Mouse (Mus musculus) testis, adult 2 months (tissue): ENCODE results near the gene Sft2d1. TPM values are rescaled to one million over a fixed set of nuclear protein-coding genes. Genes with fewer than 3 reads are reported as not detected.

Experiments
- H3K27ac ChIP-seq: fragments of 200-500 bp; 2 replicates; pipeline ENCODE4 v1.5.1; 2012; ENCODE audit warnings: low read depth, low read length; ENCODE audit not compliant: control insufficient read depth, insufficient read depth
- H3K27me3 ChIP-seq: fragments of 200-500 bp; 2 replicates; pipeline ENCODE4 v1.6.1; 2012; ENCODE audit warnings: mild to moderate bottlenecking, low read length, moderate library complexity; ENCODE audit not compliant: control insufficient read depth, insufficient read depth
- H3K36me3 ChIP-seq: fragments of 200-500 bp; 2 replicates; pipeline ENCODE4 v1.6.1; 2012; ENCODE audit warnings: mild to moderate bottlenecking, low read length; ENCODE audit not compliant: control insufficient read depth, insufficient read depth
- H3K4me1 ChIP-seq: fragments of 200-500 bp; 2 replicates; pipeline ENCODE4 v1.6.1; 2012; ENCODE audit warnings: low read length; ENCODE audit not compliant: control insufficient read depth, insufficient read depth
- H3K4me3 ChIP-seq: fragments of 200-500 bp; 2 replicates; pipeline ENCODE4 v1.5.1; 2012; ENCODE audit warnings: low read depth, mild to moderate bottlenecking, low read length, moderate library complexity, mixed read lengths; ENCODE audit not compliant: control insufficient read depth
- CTCF ChIP-seq: fragments of 200-500 bp; IDR thresholded peaks from 2 replicates; pipeline ENCODE4 v1.5.1; 2012; ENCODE audit warnings: low read depth, mild to moderate bottlenecking, inconsistent platforms, low read length, moderate library complexity; ENCODE audit not compliant: control insufficient read depth, insufficient read depth, insufficient replicate concordance
- POLR2A ChIP-seq: fragments of 200-500 bp; IDR thresholded peaks from 2 replicates; pipeline ENCODE4 v1.6.1; 2012; ENCODE audit warnings: low read depth, mild to moderate bottlenecking, inconsistent platforms, low read length, moderate library complexity; ENCODE audit not compliant: control insufficient read depth
- polyA plus RNA-seq: library from polyadenylated mRNA; depleted of rRNA; stranded (reverse); fragments of >200 nt; gene quantifications from 2 replicates; pipeline ENCODE4 v1.2.3, GENCODE M21; 2012; rRNA removed

Sft2d1 gene
- polyA plus RNA-seq, 1 experiment = 40.9 TPM

DNA sequence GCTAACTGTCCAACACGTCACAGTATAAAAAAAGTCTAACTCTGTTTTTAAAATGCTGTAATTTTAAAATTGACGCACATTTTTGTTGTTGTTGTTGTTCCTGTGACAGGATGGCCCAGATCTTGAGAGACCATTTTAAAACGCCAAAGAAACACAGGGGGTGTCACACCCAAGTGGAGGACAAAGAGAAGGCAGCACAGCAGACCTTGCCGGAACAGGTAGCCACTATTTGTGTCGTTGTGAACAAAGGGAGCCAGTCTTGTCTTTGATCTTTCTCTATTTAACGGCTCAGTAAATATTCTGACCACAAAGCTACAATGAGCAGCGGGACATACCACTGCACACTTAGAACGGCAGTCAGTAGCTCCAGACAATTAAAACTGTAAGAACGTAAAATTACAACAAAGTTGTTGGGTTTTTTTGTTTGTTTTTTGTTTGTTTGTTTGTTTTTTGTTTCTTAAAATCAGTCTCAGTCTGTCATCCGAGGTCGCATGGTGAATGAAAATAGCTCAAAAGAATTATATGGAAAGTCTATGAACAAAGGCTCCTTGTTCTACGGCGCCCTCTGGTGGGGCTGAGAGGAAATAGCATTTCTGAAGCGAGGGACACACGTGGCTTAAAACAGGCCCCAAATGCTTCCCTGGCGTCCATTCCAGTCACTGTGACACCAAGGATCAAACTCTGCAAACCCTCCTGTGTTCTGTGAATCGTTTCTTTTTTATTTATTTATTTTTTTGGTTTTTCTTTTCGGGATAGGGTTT lies 61.6 kb downstream of the Sft2d1 start:
- H3K36me3 ChIP-seq = no peaks in the 10 kb centered on the region
- no peaks in the 10 kb centered on the region for H3K27me3 ChIP-seq
- H3K27ac ChIP-seq = no peak overlapping the region
- H3K4me1 ChIP-seq = peaks cover 3% of the 10 kb centered on the region
- TF ChIP-seq CTCF = peak; percentile 78; the same call in 1 of the 2 replicates
- no peak for TF ChIP-seq POLR2A
- no peak overlapping the region for H3K4me3 ChIP-seq

Other genes with a start within 250 kb of the Sft2d1 start
- gene Gm49673, start 163.3 kb upstream of the Sft2d1 start, polyA plus RNA-seq = 0.11 and 0.58 TPM in 2 replicates
- gene Rnaset2a, start 163.0 kb upstream of the Sft2d1 start, polyA plus RNA-seq = 18.3 and 19.1 TPM in 2 replicates
- gene Fgfr1op, start 145.6 kb upstream of the Sft2d1 start, polyA plus RNA-seq = 27.1 and 28.2 TPM in 2 replicates
- gene Ccr6, start 75.1 kb upstream of the Sft2d1 start, polyA plus RNA-seq = 14.2 and 15.7 TPM in 2 replicates
- gene Mpc1, start 28.2 kb upstream of the Sft2d1 start, polyA plus RNA-seq = 36.7 and 42.3 TPM in 2 replicates
- 0.15 and 0.16 TPM in 2 replicates for gene Prr18, start 26.4 kb downstream of the Sft2d1 start, polyA plus RNA-seq
- gene T2, start 44.9 kb downstream of the Sft2d1 start, polyA plus RNA-seq = 0.13 and 0.16 TPM in 2 replicates
- 0.09 and 0.28 TPM in 2 replicates for gene T, start 123.3 kb downstream of the Sft2d1 start, polyA plus RNA-seq
- 26.2 and 28.3 TPM in 2 replicates for gene Pde10a, start 214.3 kb downstream of the Sft2d1 start, polyA plus RNA-seq